In genomic region chr4:43476604-43477003, GRCm38 (mm10) we compare ENCODE assay signal across 14 mouse cellular contexts. TPM values are rescaled to one million over a fixed set of nuclear protein-coding genes. Genes with fewer than 3 reads are reported as not detected.
DNase-seq lines count a peak whose midpoint lies in the region; ATAC-seq and TF ChIP-seq lines count a peak whose summit lies in the region.
"Had no signal": no experiment of that assay in that cellular context is flagged by ENCODE, and none has a peak within 500 bp of the region (broad histone marks: within the 10 kb centered on the region; RNA-seq: fewer than 3 reads in every experiment).

No protein-coding gene starts in this region.

- no peaks in the 10 kb centered on the region for H3K79me2 ChIP-seq in heart, adult 2 months (replicated peaks; ENCODE audit: control insufficient read depth, insufficient read depth, low read length)

- H3K27me3 ChIP-seq in heart, adult 2 months (ENCODE audit: control insufficient read depth, insufficient read depth, low read length), result no peaks in the 10 kb centered on the region
- no peaks in the 10 kb centered on the region for H3K27me3 ChIP-seq in stomach, postnatal 0 days (ENCODE audit: control insufficient read depth, insufficient read depth, low read length)
- H3K27me3 ChIP-seq: embryonic facial prominence, embryonic 15.5 days had no signal

- peak; percentile 38 for TF ChIP-seq CTCF in heart, adult 2 months (IDR thresholded peaks at IDR 0.05)
- TF ChIP-seq CTCF in lung, adult 2 months (IDR thresholded peaks at IDR 0.05; ENCODE audit: insufficient read depth, low read length), result peak; percentile 38; the same call in 1 of the 2 replicates
- peak; percentile 59 for TF ChIP-seq CTCF in stomach, postnatal 0 days (IDR thresholded peaks at IDR 0.05; ENCODE audit: low read depth)

- no peaks in the 10 kb centered on the region for H3K36me3 ChIP-seq in heart, adult 2 months (ENCODE audit: control insufficient read depth, insufficient read depth, low read length)
- no peaks in the 10 kb centered on the region for H3K36me3 ChIP-seq in stomach, postnatal 0 days (ENCODE audit: control insufficient read depth, insufficient read depth, low read length)
- H3K36me3 ChIP-seq: embryonic facial prominence, embryonic 15.5 days had no signal

- intact Hi-C loops in heart, adult 2 months (cut with DNase I), result no loop called here
- intact Hi-C loops in heart, postnatal 10 days (cut with DNase I), result no loop called here

- 80% methylated on average over 6 of the region's 6 CpGs for WGBS in heart, adult 2 months
- WGBS in lung, adult 2 months, result 78% methylated on average over 6 of the region's 6 CpGs
- 76% methylated on average over 5 of the region's 6 CpGs for WGBS in stomach, postnatal 0 days

- H3K4me3 ChIP-seq in heart, adult 2 months, result no peak overlapping the region
- no peak overlapping the region for H3K4me3 ChIP-seq in lung, adult 2 months (replicated peaks; ENCODE audit: extremely low read depth, low read depth, low read length)
- H3K4me3 ChIP-seq in stomach, postnatal 0 days (ENCODE audit: low read depth, low read length), result no peak overlapping the region
- H3K4me3 ChIP-seq: embryonic facial prominence, embryonic 15.5 days had no signal

- H3K4me1 ChIP-seq in heart, adult 2 months (ENCODE audit: control insufficient read depth, insufficient read depth, low read length), result no peaks in the 10 kb centered on the region; the same call in 1 of the 2 replicates
- H3K4me1 ChIP-seq in lung, adult 2 months (ENCODE audit: control insufficient read depth, insufficient read depth, low read length), result peaks cover 6% of the 10 kb centered on the region; the same call in 1 of the 2 replicates
- H3K4me1 ChIP-seq in stomach, postnatal 0 days (replicated peaks; ENCODE audit: control insufficient read depth, insufficient read depth), result no peaks in the 10 kb centered on the region

- H3K9ac ChIP-seq in heart, adult 2 months (ENCODE audit: low read depth, low read length), result no peak overlapping the region
- H3K9ac ChIP-seq in stomach, postnatal 0 days (ENCODE audit: low read length), result no peak overlapping the region
- H3K9ac ChIP-seq: embryonic facial prominence, embryonic 15.5 days had no signal

- no peak for ATAC-seq in stomach, postnatal 0 days (ENCODE audit: low FRiP score, low TSS enrichment)

- TF ChIP-seq POLR2A in heart, adult 2 months (IDR thresholded peaks at IDR 0.05; ENCODE audit: insufficient read depth, low read depth, low read length), result no peak
- TF ChIP-seq POLR2A in lung, adult 2 months (IDR thresholded peaks at IDR 0.05; ENCODE audit: borderline replicate concordance, extremely low read depth, low read depth, low read length), result no peak

- H3K4me2 ChIP-seq in stomach, postnatal 0 days (replicated peaks; ENCODE audit: low read depth), result no peak overlapping the region
- H3K4me2 ChIP-seq: embryonic facial prominence, embryonic 15.5 days had no signal

- H3K27ac ChIP-seq in heart, adult 2 months, result no peak overlapping the region
- no peak overlapping the region for H3K27ac ChIP-seq in stomach, postnatal 0 days (replicated peaks)
- H3K27ac ChIP-seq: embryonic facial prominence, embryonic 15.5 days had no signal

- no peak for TF ChIP-seq EP300 in heart, adult 2 months (IDR thresholded peaks at IDR 0.05; ENCODE audit: insufficient read depth, low read depth, low read length)
- no peak for TF ChIP-seq EP300 in stomach, postnatal 0 days (optimal IDR thresholded peaks at IDR 0.05)

- no peak for DNase-seq in heart, adult 2 months
- no peak for DNase-seq in heart, postnatal 10 days
- no peak for DNase-seq in lung, adult 2 months
- DNase-seq in lung, adult 18-20 months, result no peak
- DNase-seq in R1 (ENCODE audit: low read depth, low spot score), result peak; percentile 35
- DNase-seq in stomach, postnatal 0 days (ENCODE audit: low spot score), result no peak
- DNase-seq in gastrocnemius, postnatal 4 days (ENCODE audit: low spot score in 2 of 2), result no peak
- DNase-seq in urinary bladder, adult 18-20 months (ENCODE audit: low spot score in 2 of 2), result no peak
- DNase-seq: adrenal gland, adult 2 months; cerebellum, adult 11-12 months; left cerebral cortex, postnatal 4 days had no signal

- H3K9me3 ChIP-seq in stomach, postnatal 0 days (ENCODE audit: control insufficient read depth, low read length), result no peaks in the 10 kb centered on the region
- H3K9me3 ChIP-seq: embryonic facial prominence, embryonic 15.5 days had no signal

RNA-seq across cellular contexts. Expression of gene Sit1, which starts 6.9 kb away (rescaled TPM):
- total RNA-seq in heart, adult 2 months (2021), result under 1 TPM in 1 of 2 experiments, not detected in 1; 0.31 TPM
- polyA plus RNA-seq in heart, adult 2 months (2012; rRNA removed), result not detected in 2 replicates
- total RNA-seq in heart, postnatal 10 days (2021), result under 1 TPM in 1 of 2 experiments, not detected in 1; 0.38 TPM
- polyA plus RNA-seq in lung, adult 2 months (2012; rRNA removed), result 0.85 and 1.2 TPM in 2 replicates
- polyA plus RNA-seq in stomach, postnatal 0 days (2015; fragmentation: Nextera tagmentation; extraction: Ambion mirVana), result not detected in 2 replicates
- total RNA-seq in gastrocnemius, postnatal 4 days (2021), result not detected
- total RNA-seq: adrenal gland, adult 2 months; left cerebral cortex, postnatal 4 days had no signal
- polyA plus RNA-seq: embryonic facial prominence, embryonic 15.5 days; heart, embryonic 14.5 days; neural tube, embryonic 14.5 days had no signal

RNA-seq across cellular contexts. Expression of gene Ccdc107, which starts 16.1 kb away (rescaled TPM):
- total RNA-seq in heart, adult 2 months (2021), result 10 to 100 TPM; 29.8 to 33.8 TPM
- 50.8 and 67.9 TPM in 2 replicates for polyA plus RNA-seq in heart, adult 2 months (2012; rRNA removed)
- total RNA-seq in heart, postnatal 10 days (2021), result 10 to 100 TPM; 26.1 to 27.3 TPM
- 191 and 235 TPM in 2 replicates for polyA plus RNA-seq in lung, adult 2 months (2012; rRNA removed)
- polyA plus RNA-seq in stomach, postnatal 0 days (2015; fragmentation: Nextera tagmentation; extraction: Ambion mirVana), result 118 and 120 TPM in 2 replicates
- 10 to 100 TPM; 23.3 to 28.6 TPM for total RNA-seq in gastrocnemius, postnatal 4 days (2021)

RNA-seq across cellular contexts. Expression of gene Cd72, which starts 22.2 kb away (rescaled TPM):
- total RNA-seq in heart, adult 2 months (2021), result 1 to 10 TPM in 1 of 2 experiments, under 1 TPM in 1; 0.97 to 1.0 TPM
- polyA plus RNA-seq in heart, adult 2 months (2012; rRNA removed), result 1.8 and 4.8 TPM in 2 replicates
- under 1 TPM; 0.45 to 0.60 TPM for total RNA-seq in heart, postnatal 10 days (2021)
- polyA plus RNA-seq in lung, adult 2 months (2012; rRNA removed), result 3.4 and 6.2 TPM in 2 replicates
- 2.8 and 3.2 TPM in 2 replicates for polyA plus RNA-seq in stomach, postnatal 0 days (2015; fragmentation: Nextera tagmentation; extraction: Ambion mirVana)
- under 1 TPM; 0.32 to 0.75 TPM for total RNA-seq in gastrocnemius, postnatal 4 days (2021)
- total RNA-seq: left cerebral cortex, postnatal 4 days had no signal

RNA-seq across cellular contexts. Expression of gene Arhgef39, which starts 22.9 kb away (rescaled TPM):
- total RNA-seq in heart, adult 2 months (2021), result under 1 TPM; 0.30 to 0.31 TPM
- polyA plus RNA-seq in heart, adult 2 months (2012; rRNA removed), result 1.6 and 1.7 TPM in 2 replicates
- 1 to 10 TPM; 4.0 to 5.2 TPM for total RNA-seq in heart, postnatal 10 days (2021)
- polyA plus RNA-seq in lung, adult 2 months (2012; rRNA removed), result 4.7 and 6.9 TPM in 2 replicates
- polyA plus RNA-seq in stomach, postnatal 0 days (2015; fragmentation: Nextera tagmentation; extraction: Ambion mirVana), result 10.7 and 11.8 TPM in 2 replicates
- 1 to 10 TPM; 7.9 to 8.9 TPM for total RNA-seq in gastrocnemius, postnatal 4 days (2021)

RNA-seq across cellular contexts. Expression of gene Car9, which starts 30.2 kb away (rescaled TPM):
- total RNA-seq in heart, adult 2 months (2021), result under 1 TPM; 0.11 to 0.34 TPM
- 0.32 and 0.55 TPM in 2 replicates for polyA plus RNA-seq in heart, adult 2 months (2012; rRNA removed)
- total RNA-seq in heart, postnatal 10 days (2021), result under 1 TPM; 0.30 to 0.79 TPM
- 1.8 and 1.9 TPM in 2 replicates for polyA plus RNA-seq in lung, adult 2 months (2012; rRNA removed)
- polyA plus RNA-seq in stomach, postnatal 0 days (2015; fragmentation: Nextera tagmentation; extraction: Ambion mirVana), result 2.6 and 3.1 TPM in 2 replicates
- total RNA-seq in gastrocnemius, postnatal 4 days (2021), result 1 to 10 TPM; 1.2 to 3.1 TPM
- polyA plus RNA-seq: neural tube, embryonic 14.5 days had no signal
